Mouse (Mus musculus) inflammation-experienced regulatory T-cells, adult 6 months (primary cell): Measurements from ENCODE around the gene H2-Eb2. TPM values are rescaled to one million over a fixed set of nuclear protein-coding genes. Genes with fewer than 3 reads are reported as not detected.
A peak's percentile ranks its signal among the peaks of the same experiment; 100 is the strongest.
"Not testable (repeated sequence)": the region's sequence is repeated elsewhere in the genome, so short reads cannot be mapped to it uniquely, and the experiment has no call there.

Experiments
- ATAC-seq: one replicate; pipeline ENCODE4 v1.8.0; 2017
- polyA plus RNA-seq, 3 experiments: library from polyadenylated mRNA; unstranded; fragments of 100-300 nt; shearing (Covaris generic); gene quantifications; one replicate each; pipeline ENCODE4 v1.2.1; 2017

H2-Eb2 gene
- polyA plus RNA-seq, 3 experiments from 2014 or later: 0.28 to 0.44 TPM; not detected in 1

DNA sequence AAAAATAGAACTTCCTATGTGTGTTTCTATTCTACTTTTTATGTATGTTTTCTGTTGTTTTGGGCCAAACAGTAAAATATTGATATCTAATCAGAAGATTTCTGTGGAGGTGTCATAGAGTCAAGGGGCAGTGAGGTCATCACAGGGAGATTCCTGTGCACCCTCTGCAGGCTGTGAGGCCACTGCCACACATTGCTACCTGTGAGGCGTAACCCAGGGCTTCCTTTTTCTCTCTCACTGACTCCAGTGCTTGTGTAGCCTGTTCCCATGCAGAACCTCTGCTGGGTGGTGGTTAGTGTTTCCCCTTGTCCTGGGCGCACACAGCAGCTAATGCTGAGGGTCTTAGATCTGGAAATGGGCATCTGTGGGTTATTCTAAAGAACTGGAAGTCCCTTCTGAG is 19.1 kb upstream of the H2-Eb2 start:
- no peak for ATAC-seq

- ATAC-seq: no peak
These were observed 18.2 kb upstream of the H2-Eb2 start for GRCm38 (mm10) chr17:34307216-34307615.

- no peak for ATAC-seq
These were observed 17.3 kb upstream of the H2-Eb2 start for GRCm38 (mm10) chr17:34308161-34308560.

GRCm38 (mm10) chr17:34309225-34309624 is 16.2 kb upstream of the H2-Eb2 start:
- ATAC-seq: no peak

DNA sequence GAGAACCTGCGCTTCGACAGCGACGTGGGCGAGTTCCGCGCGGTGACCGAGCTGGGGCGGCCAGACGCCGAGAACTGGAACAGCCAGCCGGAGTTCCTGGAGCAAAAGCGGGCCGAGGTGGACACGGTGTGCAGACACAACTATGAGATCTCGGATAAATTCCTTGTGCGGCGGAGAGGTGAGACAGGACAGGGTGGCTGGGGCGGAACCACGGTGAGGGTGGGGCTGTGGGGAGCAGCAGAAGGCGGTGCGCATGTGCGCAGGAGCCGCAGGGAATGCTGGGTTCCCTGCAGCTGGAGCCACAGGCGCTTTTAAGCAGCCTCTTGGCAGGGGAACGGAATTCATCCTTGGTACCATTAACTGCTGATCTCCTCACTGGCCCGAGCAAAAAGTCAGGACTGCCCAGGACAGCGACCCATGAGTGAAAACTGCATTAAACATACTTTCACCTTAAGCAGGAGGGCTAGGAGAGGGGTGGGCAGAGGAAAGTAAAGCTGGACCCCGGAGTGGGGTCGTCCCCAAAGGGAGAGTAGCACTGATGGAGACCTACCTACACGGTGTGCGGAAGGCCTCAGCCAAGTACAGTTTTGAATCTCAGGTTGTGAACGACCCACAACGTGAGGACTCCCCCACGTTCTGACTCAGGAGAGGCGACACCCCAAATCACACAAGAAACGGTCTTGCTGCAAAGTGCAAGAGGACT is 15.6 kb upstream of the H2-Eb2 start:
- no peak for ATAC-seq

DNA sequence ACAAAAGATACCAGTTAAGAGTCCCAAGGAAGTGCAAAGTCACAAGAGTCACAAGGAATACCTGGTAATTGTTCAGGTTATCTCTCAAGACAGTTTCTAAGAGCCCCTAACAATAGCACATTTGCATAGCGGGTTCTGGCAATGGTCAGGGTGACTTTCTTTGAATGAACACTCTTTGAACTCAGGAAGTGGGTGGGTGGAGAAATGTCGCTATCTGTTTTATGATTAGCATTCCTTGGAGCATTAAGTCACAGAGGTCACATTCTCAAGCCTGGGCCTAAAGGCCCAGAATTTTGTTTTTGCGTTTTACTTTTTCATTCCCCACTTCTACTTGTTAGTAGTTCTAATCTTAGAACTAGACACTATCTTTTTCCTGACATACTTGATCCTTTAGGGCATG is 14.9 kb upstream of the H2-Eb2 start:
- not testable (repeated sequence) for ATAC-seq

GRCm38 (mm10) chr17:34312185-34312584 is 13.3 kb upstream of the H2-Eb2 start:
- no peak for ATAC-seq

DNA sequence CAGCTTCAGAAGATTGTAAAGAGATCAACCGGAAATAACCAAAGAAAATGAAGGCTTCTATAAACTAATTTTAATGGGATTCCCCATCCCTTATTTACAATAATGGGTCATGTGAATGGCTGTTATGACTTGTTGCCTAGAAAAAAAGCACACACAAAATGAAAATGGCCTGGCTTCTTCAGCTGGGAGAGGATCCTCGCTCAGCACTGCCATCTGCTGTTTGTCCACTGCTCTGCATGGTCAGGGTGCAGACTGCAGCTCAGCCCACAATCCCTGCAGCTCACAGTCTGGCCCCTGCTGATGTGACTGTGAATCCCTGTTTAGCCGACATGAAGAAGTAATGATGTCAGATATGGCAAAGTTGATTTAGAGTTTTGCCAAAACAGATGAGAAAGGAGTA is 12.1 kb upstream of the H2-Eb2 start:
- ATAC-seq: peak; percentile 61

DNA sequence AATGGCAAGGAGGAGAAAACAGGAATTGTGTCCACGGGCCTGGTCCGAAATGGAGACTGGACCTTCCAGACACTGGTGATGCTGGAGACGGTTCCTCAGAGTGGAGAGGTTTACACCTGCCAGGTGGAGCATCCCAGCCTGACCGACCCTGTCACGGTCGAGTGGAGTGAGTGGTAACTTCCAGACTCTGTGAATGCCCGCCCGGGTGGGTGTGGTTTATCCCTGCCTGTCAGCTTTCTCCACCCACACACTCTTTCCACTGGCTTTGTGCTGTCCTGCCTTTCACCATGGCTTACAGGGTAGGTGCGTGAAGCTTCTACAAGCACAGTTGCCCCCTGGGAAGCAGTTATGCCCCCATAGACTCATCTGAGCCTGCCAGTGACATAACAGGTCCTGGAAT is 11.2 kb upstream of the H2-Eb2 start:
- ATAC-seq: no peak

- no peak for ATAC-seq
These were observed 10.0 kb upstream of the H2-Eb2 start for GRCm38 (mm10) chr17:34315512-34315911.

DNA sequence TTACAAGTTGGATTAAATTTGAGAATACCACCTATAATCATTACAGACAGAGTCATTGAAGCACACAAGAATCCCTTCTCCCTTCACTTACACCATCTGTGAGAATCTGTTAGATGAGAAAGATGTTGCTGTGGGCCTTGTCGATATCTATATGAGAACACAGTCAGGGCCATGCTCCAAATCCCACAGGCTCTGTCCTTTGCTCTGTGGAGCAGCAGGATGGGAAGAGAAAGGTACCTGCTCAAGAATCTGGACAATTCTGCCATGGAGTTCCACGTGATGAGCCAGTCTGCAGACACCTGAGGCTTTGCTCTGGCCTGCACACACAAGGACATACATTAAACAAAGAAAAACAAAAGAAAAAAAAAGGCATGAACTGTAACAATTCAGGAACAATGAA is 8.8 kb upstream of the H2-Eb2 start:
- ATAC-seq: no peak

GRCm38 (mm10) chr17:34317275-34317674 is 8.2 kb upstream of the H2-Eb2 start:
- no peak for ATAC-seq

DNA sequence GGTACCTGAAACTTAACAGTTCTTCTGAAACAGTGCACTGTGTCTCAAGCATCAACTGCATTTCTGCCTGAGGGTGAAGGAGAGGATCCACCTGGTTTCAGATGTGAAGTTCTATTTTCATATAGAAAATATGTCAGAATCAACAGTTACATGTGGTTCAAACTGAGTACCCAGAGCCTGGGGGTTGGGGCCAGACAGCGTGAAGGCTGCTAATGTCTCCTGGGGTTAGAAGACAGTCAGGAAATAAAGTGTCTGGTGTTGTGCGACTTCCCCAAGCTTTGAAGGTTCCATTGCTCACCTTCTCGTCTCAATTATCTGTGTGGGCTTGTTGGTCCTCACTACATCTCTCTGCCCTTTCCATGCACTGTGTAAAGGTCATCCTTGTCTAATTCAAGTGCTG is 908 bp downstream of the H2-Eb2 start:
- no peak for ATAC-seq

DNA sequence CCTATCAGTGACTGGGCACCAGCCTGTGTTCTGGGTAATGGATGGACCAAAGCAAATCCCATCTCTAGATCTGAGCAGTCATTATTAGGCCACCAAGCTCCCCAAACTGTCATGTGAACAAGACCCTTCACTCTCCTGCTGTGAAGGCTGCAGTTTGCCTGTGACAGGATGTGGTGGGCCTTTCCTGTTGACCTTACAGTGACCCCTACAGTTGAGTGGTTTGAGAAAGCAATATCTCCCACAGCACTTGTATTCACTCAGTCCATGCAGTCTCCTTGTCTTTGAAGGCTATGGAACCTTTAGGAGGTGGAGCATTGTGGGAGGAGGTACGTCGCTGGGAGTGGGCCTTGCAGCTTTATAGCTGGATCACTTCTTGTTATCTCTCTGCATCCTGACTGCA is 4.3 kb downstream of the H2-Eb2 start:
- peak; percentile 82 for ATAC-seq

- no peak for ATAC-seq
These were observed 5.7 kb downstream of the H2-Eb2 start for GRCm38 (mm10) chr17:34331200-34331599.

GRCm38 (mm10) chr17:34340619-34341402 is 15.3 kb downstream of the H2-Eb2 start:
- no peak for ATAC-seq

- ATAC-seq: no peak
These were observed 19.4 kb downstream of the H2-Eb2 start for GRCm38 (mm10) chr17:34344882-34345281.

DNA sequence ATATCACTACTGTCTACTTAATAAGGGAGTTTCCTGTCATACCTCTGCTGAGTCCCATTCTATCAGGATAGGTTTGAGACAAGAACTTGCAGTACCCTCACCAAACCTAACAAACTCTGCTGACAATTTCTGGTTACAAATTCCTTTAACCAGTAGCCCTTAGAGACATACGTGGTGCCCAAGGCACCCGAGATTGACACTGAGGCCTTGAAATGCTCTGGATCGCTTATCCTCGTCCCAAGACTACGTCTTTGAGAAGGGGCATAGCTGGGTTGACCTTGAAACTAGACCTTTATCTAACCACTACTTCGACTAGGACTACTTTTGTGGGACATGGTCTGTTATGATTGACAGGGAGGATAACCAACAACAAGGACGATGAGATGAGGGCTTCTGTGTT is 20.0 kb downstream of the H2-Eb2 start:
- ATAC-seq: no peak

DNA sequence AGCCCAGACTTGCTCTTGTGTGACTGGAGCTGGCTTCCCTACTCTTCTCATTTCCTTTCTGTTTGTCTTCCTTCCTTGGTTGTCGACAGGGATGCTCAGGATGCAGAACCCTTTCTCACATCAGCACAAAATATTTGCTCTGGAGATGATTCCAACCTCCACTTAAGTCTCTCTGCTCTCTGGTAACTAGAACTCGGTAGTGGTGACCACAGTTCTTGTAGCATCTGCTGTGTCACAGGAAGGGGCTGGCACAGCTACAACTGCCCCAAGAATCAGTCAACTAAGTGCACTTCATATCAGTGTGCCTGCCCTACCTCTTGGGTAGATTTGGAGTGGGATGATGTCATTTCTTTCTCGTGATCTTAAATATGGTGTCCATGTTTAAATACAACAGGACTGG is 20.6 kb downstream of the H2-Eb2 start:
- no peak for ATAC-seq

- ATAC-seq: peak; percentile 97
These were observed 22.3 kb downstream of the H2-Eb2 start for GRCm38 (mm10) chr17:34347606-34348308.

GRCm38 (mm10) chr17:34349429-34349828 is 24.0 kb downstream of the H2-Eb2 start:
- ATAC-seq: no peak

- no peak for ATAC-seq
These were observed 29.1 kb downstream of the H2-Eb2 start, which contains the start of gene Btnl2 for GRCm38 (mm10) chr17:34354539-34354938. Btnl2 (plus strand) TSS chr17:34354822.

GRCm38 (mm10) chr17:34354940-34355339 is 29.5 kb downstream of the H2-Eb2 start:
- peak; percentile 79 for ATAC-seq
